In genomic region chr17:34378716-34379115, GRCm38 (mm10) we compare ENCODE assay signal across 32 mouse cellular contexts. TPM values are rescaled to one million over a fixed set of nuclear protein-coding genes. Genes with fewer than 3 reads are reported as not detected.
"Had no signal": no experiment of that assay in that cellular context is flagged by ENCODE, and none has a peak within 500 bp of the region (broad histone marks: within the 10 kb centered on the region; RNA-seq: fewer than 3 reads in every experiment).

No protein-coding gene starts in this region.

- H3K9me3 ChIP-seq: limb, embryonic 12.5 days; limb, embryonic 15.5 days; liver, embryonic 12.5 days; liver, embryonic 15.5 days; midbrain, embryonic 12.5 days had no signal

- H3K36me3 ChIP-seq: limb, embryonic 12.5 days; limb, embryonic 15.5 days; liver, embryonic 12.5 days; liver, embryonic 15.5 days; midbrain, embryonic 12.5 days had no signal

- H3K27me3 ChIP-seq: limb, embryonic 15.5 days; liver, embryonic 15.5 days; midbrain, embryonic 12.5 days had no signal

- H3K4me1 ChIP-seq: limb, embryonic 12.5 days; limb, embryonic 15.5 days; liver, embryonic 12.5 days; liver, embryonic 15.5 days; midbrain, embryonic 12.5 days had no signal

- ATAC-seq: liver, embryonic 12.5 days; midbrain, embryonic 16.5 days had no signal

- H3K9ac ChIP-seq: limb, embryonic 12.5 days; limb, embryonic 15.5 days; liver, embryonic 12.5 days; liver, embryonic 15.5 days; midbrain, embryonic 12.5 days had no signal

- H3K27ac ChIP-seq: layer of hippocampus, adult 2 months; limb, embryonic 12.5 days; limb, embryonic 15.5 days; liver, embryonic 12.5 days; liver, embryonic 15.5 days; midbrain, embryonic 12.5 days; stomach, postnatal 0 days had no signal

- H3K4me3 ChIP-seq: layer of hippocampus, adult 2 months; limb, embryonic 12.5 days; limb, embryonic 15.5 days; liver, embryonic 12.5 days; liver, embryonic 15.5 days; midbrain, embryonic 12.5 days had no signal

- H3K4me2 ChIP-seq: limb, embryonic 12.5 days; limb, embryonic 15.5 days; liver, embryonic 12.5 days; liver, embryonic 15.5 days; midbrain, embryonic 12.5 days had no signal

- DNase-seq: kidney, adult 11 months; kidney, adult 9 months; kidney, postnatal 14 days; layer of hippocampus, adult 9-11 months; layer of hippocampus, postnatal 36 days; lung, adult 2 months; lung, postnatal 14 days; lung, postnatal 4 days; right cerebral cortex, adult 18-20 months; right cerebral cortex, postnatal 14 days; right cerebral cortex, postnatal 4 days; spleen, adult 18-20 months; thymus, adult 2 months; thymus, postnatal 14 days; thymus, postnatal 4 days had no signal

RNA-seq across cellular contexts. Expression of gene Btnl1, which starts 1.8 kb away (rescaled TPM):
- total RNA-seq: layer of hippocampus, adult 2 months; layer of hippocampus, postnatal 36 days; left cerebral cortex, adult 8-10 months; left cerebral cortex, postnatal 14 days; left cerebral cortex, postnatal 4 days; megakaryocyte progenitor cell, adult 5-6 weeks had no signal
- polyA plus RNA-seq: kidney, embryonic 16.5 days; limb, embryonic 12.5 days; limb, embryonic 15.5 days; liver, embryonic 12.5 days; liver, embryonic 15.5 days; lung, embryonic 16.5 days; midbrain, embryonic 12.5 days; midbrain, embryonic 16.5 days; neural tube, embryonic 11.5 days; neural tube, embryonic 14.5 days; stomach, embryonic 14.5 days had no signal

RNA-seq across cellular contexts. Expression of gene BC051142, which starts 19.9 kb away (rescaled TPM):
- polyA plus RNA-seq: liver, embryonic 15.5 days had no signal

RNA-seq across cellular contexts. Expression of gene Btnl2, which starts 24.1 kb away (rescaled TPM):
- total RNA-seq: megakaryocyte progenitor cell, adult 5-6 weeks had no signal
- polyA plus RNA-seq: kidney, embryonic 16.5 days; limb, embryonic 12.5 days; neural tube, embryonic 11.5 days; neural tube, embryonic 14.5 days had no signal

RNA-seq across cellular contexts. Expression of gene H2-Eb2, which starts 53.3 kb away (rescaled TPM):
- total RNA-seq: layer of hippocampus, adult 2 months; layer of hippocampus, postnatal 36 days; left cerebral cortex, adult 8-10 months; left cerebral cortex, postnatal 14 days; left cerebral cortex, postnatal 4 days had no signal
- polyA plus RNA-seq: limb, embryonic 15.5 days; liver, embryonic 12.5 days; liver, embryonic 15.5 days; midbrain, embryonic 12.5 days; neural tube, embryonic 11.5 days; stomach, embryonic 14.5 days; stomach, postnatal 0 days had no signal
